Mouse (Mus musculus): ENCODE measurements around the gene Ncoa7. TPM values are rescaled to one million over a fixed set of nuclear protein-coding genes. Genes with fewer than 3 reads are reported as not detected.

Gene Ncoa7
- 78.5 TPM for polyA plus RNA-seq (2015; fragmentation: Illumina TruSeq; extraction: RNeasy Lipid Tissue Mini Kit (QIAGEN cat#74804); ENCODE audit: low read depth, low replicate concordance)

DNA sequence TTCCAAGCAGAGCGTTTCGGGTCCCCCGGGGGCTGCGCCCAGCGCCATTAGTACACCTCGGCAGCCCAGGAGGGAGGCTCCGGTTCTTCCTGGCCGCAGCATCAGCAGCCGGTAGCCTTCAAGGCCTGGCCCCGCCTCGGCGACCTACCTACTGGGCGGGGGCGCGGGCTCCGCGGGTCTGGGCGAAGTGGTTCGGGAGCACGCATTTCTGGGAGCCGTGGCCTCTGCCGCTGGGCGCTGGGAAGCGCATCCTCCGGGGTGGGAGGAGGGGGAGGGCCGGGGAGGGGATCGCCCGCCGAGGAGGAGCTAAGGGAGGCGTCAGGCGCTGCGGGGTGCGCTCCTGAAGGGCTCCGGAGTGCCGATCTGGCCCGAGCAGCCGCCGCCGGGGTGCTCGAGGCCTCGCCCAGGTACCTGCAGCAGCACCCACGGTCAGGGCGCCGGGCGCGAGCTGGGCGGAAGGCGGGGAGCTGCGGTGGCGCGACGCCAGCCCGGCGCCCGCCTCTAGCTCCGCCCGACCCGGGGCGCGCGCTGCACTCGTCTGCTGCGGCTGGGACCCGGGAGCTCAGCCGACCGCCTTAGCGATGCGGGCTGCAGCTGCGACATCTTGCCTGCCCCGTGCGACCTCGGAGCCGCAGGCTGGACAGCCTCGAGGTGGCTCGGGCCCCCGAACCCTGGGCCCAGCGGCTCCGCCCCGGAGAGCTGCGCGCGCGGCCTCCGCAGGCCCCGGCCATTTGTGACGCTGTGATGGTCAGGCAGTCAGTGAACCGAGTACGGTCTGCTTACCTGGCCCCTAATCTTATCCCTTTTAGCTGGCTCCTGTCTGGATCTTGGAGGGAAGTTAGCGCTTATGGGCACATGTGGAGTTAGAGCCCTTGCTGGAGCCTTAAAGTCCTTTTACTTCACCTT, at the start of gene Ncoa7:
TSS of gene Ncoa7 (minus strand) at position 646 of the 906 bp plus-strand sequence.

DNA sequence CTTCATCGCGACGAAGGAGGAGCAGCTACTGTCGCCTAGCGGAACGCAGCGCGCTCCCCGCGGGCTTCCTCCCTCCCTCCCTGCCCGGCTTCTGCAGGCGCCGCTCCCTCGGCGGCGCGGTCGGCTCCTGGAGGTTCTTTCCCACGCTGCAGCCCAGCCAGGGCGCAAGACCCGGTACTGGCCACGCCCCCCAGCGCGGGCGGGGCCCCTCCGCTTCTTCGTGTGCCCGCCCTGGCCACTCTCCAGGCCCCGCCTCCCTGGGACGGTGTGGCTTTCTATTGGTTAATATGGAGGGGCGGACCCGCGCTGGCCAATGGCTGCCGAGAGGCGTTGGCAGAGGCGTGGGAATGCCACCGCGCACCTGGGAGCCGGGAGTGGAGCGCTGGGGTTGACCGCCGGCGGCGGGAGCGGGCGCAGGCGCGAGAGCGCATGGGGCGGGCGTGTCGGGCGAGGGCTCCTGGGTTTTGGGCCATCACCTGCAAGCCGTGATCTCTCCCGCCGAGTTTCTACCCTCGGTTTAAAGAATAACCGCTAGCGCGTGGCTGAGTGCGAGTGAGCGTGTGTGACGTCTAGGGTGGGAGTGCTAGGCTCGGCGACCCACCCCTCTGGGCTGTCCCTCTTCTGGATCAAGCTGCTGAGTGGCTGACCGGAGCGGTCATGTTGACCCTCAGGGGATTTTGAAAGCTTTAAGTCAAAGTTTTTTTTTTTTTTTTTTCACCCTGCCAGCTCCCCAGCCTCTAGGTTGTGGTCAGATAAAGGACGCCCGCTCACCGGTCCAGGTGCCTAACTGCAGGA, 39.7 kb upstream of the Ncoa7 start, which contains the start of gene Hey2:
TSS of gene Hey2 (minus strand) at position 159 of the 795 bp plus-strand sequence.

DNA sequence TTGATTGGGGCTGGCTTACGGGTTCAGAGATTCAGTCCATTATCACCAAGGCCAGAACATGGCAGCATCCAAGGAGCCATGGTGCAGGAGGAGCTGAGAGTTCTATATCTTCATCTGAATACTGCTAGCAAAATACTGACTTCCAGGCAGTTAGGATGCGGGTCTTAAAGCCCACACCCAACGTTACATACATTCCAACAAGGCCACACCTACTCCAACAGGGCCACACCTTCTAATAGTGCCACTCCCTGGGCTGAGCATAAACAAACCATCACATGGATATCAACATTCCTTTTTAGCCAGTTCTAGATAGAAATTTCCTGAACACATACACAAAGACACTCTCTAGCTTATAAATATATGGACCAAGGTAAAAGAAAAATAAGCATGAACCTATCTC, 173.6 kb downstream of the Ncoa7 start, which contains the start of gene Hint3:
TSS of gene Hint3 (minus strand) at position 120 of the 400 bp plus-strand sequence.

DNA sequence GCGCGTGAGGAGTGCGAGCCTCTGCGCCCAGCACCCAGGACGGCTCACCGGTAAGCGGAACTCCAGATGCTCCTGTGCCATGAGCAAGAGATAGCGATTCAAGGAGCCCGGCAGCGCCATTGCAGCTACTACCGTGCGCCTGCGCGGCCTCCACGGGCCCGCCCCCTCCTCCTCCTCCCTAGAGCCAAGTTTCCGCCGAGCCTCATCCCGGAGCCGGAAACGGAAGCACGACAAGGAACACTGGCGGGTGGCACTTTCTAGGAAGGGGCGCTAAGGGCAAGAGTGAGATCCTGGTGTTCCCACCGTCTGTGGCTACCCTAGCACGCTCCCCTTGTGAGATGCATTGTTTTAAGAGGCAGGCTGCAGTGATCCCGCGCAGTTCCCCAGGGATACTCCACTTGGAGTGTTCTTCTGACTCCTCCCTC, 202.6 kb downstream of the Ncoa7 start, which contains the start of gene Trmt11:
TSS of gene Trmt11 (minus strand) at position 208 of the 425 bp plus-strand sequence.

Other genes starting within 250 kb of the Ncoa7 start
- gene Trmt11, start 202.6 kb downstream of the Ncoa7 start, polyA plus RNA-seq (2015; fragmentation: Illumina TruSeq; extraction: RNeasy Lipid Tissue Mini Kit (QIAGEN cat#74804); ENCODE audit: low read depth, low replicate concordance), result 8.6 TPM
- gene Hint3, start 173.7 kb downstream of the Ncoa7 start, polyA plus RNA-seq (2015; fragmentation: Illumina TruSeq; extraction: RNeasy Lipid Tissue Mini Kit (QIAGEN cat#74804); ENCODE audit: low read depth, low replicate concordance), result 37.2 TPM
- gene Hey2, start 39.5 kb upstream of the Ncoa7 start, polyA plus RNA-seq (2015; fragmentation: Illumina TruSeq; extraction: RNeasy Lipid Tissue Mini Kit (QIAGEN cat#74804); ENCODE audit: low read depth, low replicate concordance), result 3.8 TPM

All from brain, adult 10 weeks (tissue).